In genomic region chr7:125766976-125767831, GRCm38 (mm10) we compare ENCODE assay signal across 9 mouse cellular contexts. TPM values are rescaled to one million over a fixed set of nuclear protein-coding genes. Genes with fewer than 3 reads are reported as not detected.
DNase-seq lines count a peak whose midpoint lies in the region; ATAC-seq and TF ChIP-seq lines count a peak whose summit lies in the region.
"Had no signal": no experiment of that assay in that cellular context is flagged by ENCODE, and none has a peak within 500 bp of the region (broad histone marks: within the 10 kb centered on the region; RNA-seq: fewer than 3 reads in every experiment).

No protein-coding gene starts in this region.

- H3K4me3 ChIP-seq in testis, adult 2 months (ENCODE audit: control insufficient read depth, low read depth, low read length), result no peak overlapping the region
- no peak overlapping the region for H3K4me3 ChIP-seq in hindbrain, embryonic 16.5 days (ENCODE audit: low read length)
- no peak overlapping the region for H3K4me3 ChIP-seq in midbrain, postnatal 0 days (ENCODE audit: low read depth, low read length)
- H3K4me3 ChIP-seq: embryonic facial prominence, embryonic 13.5 days had no signal

- 66% methylated on average over 9 of the region's 9 CpGs for WGBS in hindbrain, embryonic 16.5 days
- WGBS in midbrain, postnatal 0 days, result 73% methylated on average over 9 of the region's 9 CpGs

- no peak overlapping the region for H3K9ac ChIP-seq in hindbrain, embryonic 16.5 days (ENCODE audit: low read depth, low read length)
- H3K9ac ChIP-seq in midbrain, postnatal 0 days (replicated peaks; ENCODE audit: low read length, poor library complexity, severe bottlenecking), result no peak overlapping the region
- H3K9ac ChIP-seq: embryonic facial prominence, embryonic 13.5 days had no signal

- H3K36me3 ChIP-seq in testis, adult 2 months (ENCODE audit: control insufficient read depth, insufficient read depth, low read length), result no peaks in the 10 kb centered on the region; the same call in 1 of the 2 replicates
- H3K36me3 ChIP-seq in hindbrain, embryonic 16.5 days (ENCODE audit: control insufficient read depth, insufficient read depth, low read length), result 0 out of 2 replicates have a peak, but pooled peaks cover 3% of the 10 kb centered on the region
- peaks cover 6% of the 10 kb centered on the region for H3K36me3 ChIP-seq in midbrain, postnatal 0 days (ENCODE audit: insufficient read depth, low read length)

- DNase-seq in testis, postnatal 14 days (ENCODE audit: low spot score), result no peak
- peak; percentile 82 for DNase-seq in cerebellum, adult 9-10 months
- peak; percentile 56 to 60 for DNase-seq in frontal cortex, postnatal 10 days (ENCODE audit: low spot score in 2 of 2)
- peak; percentile 26 to 69 for DNase-seq in left cerebral cortex, postnatal 10 days (ENCODE audit: extremely low spot score in 1 of 2, low spot score in 2 of 2)
- peak; percentile 76 for DNase-seq in midbrain, postnatal 0 days (ENCODE audit: low spot score)
- peak; percentile 53 for DNase-seq in thymus, postnatal 0 days (ENCODE audit: low spot score)

- no peak for TF ChIP-seq POLR2A in testis, adult 2 months (IDR thresholded peaks at IDR 0.05; ENCODE audit: control insufficient read depth, low read depth, low read length)

- H3K4me1 ChIP-seq in testis, adult 2 months (ENCODE audit: control insufficient read depth, insufficient read depth, low read length), result no peaks in the 10 kb centered on the region
- H3K4me1 ChIP-seq in hindbrain, embryonic 16.5 days (ENCODE audit: control insufficient read depth, insufficient read depth, low read depth, low read length), result peaks cover 5% of the 10 kb centered on the region
- no peaks in the 10 kb centered on the region for H3K4me1 ChIP-seq in midbrain, postnatal 0 days (ENCODE audit: insufficient read depth, low read length)

- no peaks in the 10 kb centered on the region for H3K9me3 ChIP-seq in hindbrain, embryonic 16.5 days (ENCODE audit: control insufficient read depth, low read length)
- H3K9me3 ChIP-seq in midbrain, postnatal 0 days (ENCODE audit: low read length), result no peaks in the 10 kb centered on the region
- H3K9me3 ChIP-seq: embryonic facial prominence, embryonic 13.5 days had no signal

- H3K27me3 ChIP-seq in testis, adult 2 months (ENCODE audit: control insufficient read depth, insufficient read depth, low read length), result no peaks in the 10 kb centered on the region
- H3K27me3 ChIP-seq in hindbrain, embryonic 16.5 days (replicated peaks; ENCODE audit: control insufficient read depth, insufficient read depth, low read length), result no peaks in the 10 kb centered on the region
- H3K27me3 ChIP-seq in midbrain, postnatal 0 days (ENCODE audit: insufficient read depth, low read length), result no peaks in the 10 kb centered on the region
- H3K27me3 ChIP-seq: embryonic facial prominence, embryonic 13.5 days had no signal

- no peak overlapping the region for H3K27ac ChIP-seq in testis, adult 2 months (ENCODE audit: control insufficient read depth, insufficient read depth, low read depth, low read length)
- H3K27ac ChIP-seq in hindbrain, embryonic 16.5 days (ENCODE audit: low read depth, low read length), result no peak overlapping the region
- no peak overlapping the region for H3K27ac ChIP-seq in midbrain, postnatal 0 days (ENCODE audit: low read depth, low read length)

- peak; percentile 50; the same call in 1 of the 2 replicates for ATAC-seq in hindbrain, embryonic 16.5 days
- no peak for ATAC-seq in midbrain, postnatal 0 days (ENCODE audit: low FRiP score)

- no peak overlapping the region for H3K4me2 ChIP-seq in hindbrain, embryonic 16.5 days (ENCODE audit: low read length)
- no peak overlapping the region for H3K4me2 ChIP-seq in midbrain, postnatal 0 days (ENCODE audit: low read depth, low read length, poor library complexity, severe bottlenecking)
- H3K4me2 ChIP-seq: embryonic facial prominence, embryonic 13.5 days had no signal

- intact Hi-C loops in left cerebral cortex, postnatal 10 days (cut with DNase I), result no loop called here

- TF ChIP-seq CTCF in testis, adult 2 months (IDR thresholded peaks at IDR 0.05; ENCODE audit: control insufficient read depth, insufficient read depth, insufficient replicate concordance, low read depth, low read length), result peak; percentile 33; the same call in 1 of the 2 replicates
- peak; percentile 81 for TF ChIP-seq CTCF in midbrain, postnatal 0 days (IDR thresholded peaks at IDR 0.05)

RNA-seq across cellular contexts. Expression of gene D430042O09Rik, which starts 59.5 kb away (rescaled TPM):
- polyA plus RNA-seq in testis, adult 2 months (2012; rRNA removed), result 56.6 and 57.7 TPM in 2 replicates
- 5.0 and 6.5 TPM in 2 replicates for polyA plus RNA-seq in hindbrain, embryonic 16.5 days (2015; fragmentation: Nextera tagmentation; extraction: Ambion mirVana)
- 10 to 100 TPM; 23.0 to 26.8 TPM for total RNA-seq in left cerebral cortex, postnatal 10 days (2021)
- 16.9 and 21.7 TPM in 2 replicates for total RNA-seq in midbrain, postnatal 0 days (2014; rRNA removed)
- 3.5 and 4.3 TPM in 2 replicates for polyA plus RNA-seq in midbrain, postnatal 0 days (2015; fragmentation: Nextera tagmentation; extraction: Ambion mirVana)
- 4.0 and 4.1 TPM in 2 replicates for polyA plus RNA-seq in thymus, postnatal 0 days (2015; fragmentation: Nextera tagmentation; extraction: Ambion mirVana)

RNA-seq across cellular contexts. Expression of gene Gtf3c1, which starts 59.6 kb away (rescaled TPM):
- 33.8 and 35.4 TPM in 2 replicates for polyA plus RNA-seq in testis, adult 2 months (2012; rRNA removed)
- polyA plus RNA-seq in hindbrain, embryonic 16.5 days (2015; fragmentation: Nextera tagmentation; extraction: Ambion mirVana), result 23.0 and 28.5 TPM in 2 replicates
- total RNA-seq in left cerebral cortex, postnatal 10 days (2021), result 10 to 100 TPM; 84.7 to 85.4 TPM
- 72.0 and 80.4 TPM in 2 replicates for total RNA-seq in midbrain, postnatal 0 days (2014; rRNA removed)
- 18.1 and 20.9 TPM in 2 replicates for polyA plus RNA-seq in midbrain, postnatal 0 days (2015; fragmentation: Nextera tagmentation; extraction: Ambion mirVana)
- 15.5 and 16.3 TPM in 2 replicates for polyA plus RNA-seq in thymus, postnatal 0 days (2015; fragmentation: Nextera tagmentation; extraction: Ambion mirVana)
